Mouse (Mus musculus) fat pad, adult 2 months (tissue): ENCODE measurements at regions not wholly inside any gene's neighbourhood (a gene's known extent, or its start where the extent isn't known, plus 50 kb on each side); places are given as distances from the start of the nearest gene placed in this dataset.
A peak's percentile ranks its signal among the peaks of the same experiment; 100 is the strongest.

Experiments
- DNase-seq: peaks from one replicate; pipeline ENCODE4 v3.0.0-alpha.2; 2011; ENCODE audit warnings: low read depth, low spot score; ENCODE audit errors: extremely low read depth

DNA sequence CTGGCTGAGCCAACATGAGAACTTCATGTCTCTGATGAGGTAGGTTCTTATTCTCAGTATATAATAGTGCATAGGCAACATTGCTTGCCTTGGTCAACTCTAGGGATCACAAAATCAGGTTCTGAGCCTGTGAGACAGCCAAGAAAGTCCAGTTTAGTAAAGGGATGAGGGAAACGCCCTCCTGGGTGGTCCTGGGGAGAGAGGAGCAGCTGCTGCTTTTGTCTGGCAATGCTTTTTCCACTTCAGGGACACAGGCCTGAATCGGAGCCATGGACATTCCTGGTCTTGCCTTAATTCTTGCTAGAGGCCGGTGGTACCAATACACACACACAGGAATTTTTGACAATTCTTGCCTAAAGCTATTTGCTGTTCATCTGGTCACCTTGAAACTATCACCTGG is 169.8 kb downstream of the Plpp3 start:
- no peak for DNase-seq

DNA sequence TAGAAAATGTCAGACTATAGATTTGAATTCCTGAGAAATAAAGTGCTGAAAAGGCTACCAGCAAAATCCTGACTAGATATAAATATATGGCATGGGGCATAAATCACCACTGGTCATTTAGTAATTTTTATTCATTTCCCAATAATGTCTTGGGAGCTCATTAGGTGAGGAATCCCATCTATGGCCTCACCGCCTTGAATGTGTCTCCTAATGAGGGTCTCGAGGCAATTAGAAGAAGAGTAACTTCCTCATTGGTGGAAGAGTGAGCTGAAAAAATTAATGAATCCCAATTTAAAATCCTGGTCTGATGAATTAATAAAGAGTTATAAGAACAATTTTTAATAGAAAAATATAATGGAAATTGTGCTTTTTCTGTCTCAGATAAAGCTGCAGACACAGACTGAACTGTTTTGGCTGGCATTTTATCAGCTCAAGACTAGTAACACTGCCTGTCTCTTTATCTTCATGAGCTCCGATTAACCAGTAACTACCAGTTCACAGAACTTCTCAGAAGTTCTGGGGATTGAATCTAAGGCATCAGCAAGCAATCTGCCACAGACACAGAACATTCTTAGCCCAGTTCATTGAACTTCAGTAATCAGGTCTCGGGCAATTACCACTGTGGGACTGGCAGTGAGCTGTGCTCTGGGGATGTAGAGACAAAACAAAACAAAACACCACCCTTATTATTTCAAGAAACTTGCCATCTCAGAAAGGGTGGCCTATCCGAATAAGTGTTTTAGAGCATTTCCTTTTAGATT is 170.7 kb downstream of the Plpp3 start:
- DNase-seq = no peak

DNA sequence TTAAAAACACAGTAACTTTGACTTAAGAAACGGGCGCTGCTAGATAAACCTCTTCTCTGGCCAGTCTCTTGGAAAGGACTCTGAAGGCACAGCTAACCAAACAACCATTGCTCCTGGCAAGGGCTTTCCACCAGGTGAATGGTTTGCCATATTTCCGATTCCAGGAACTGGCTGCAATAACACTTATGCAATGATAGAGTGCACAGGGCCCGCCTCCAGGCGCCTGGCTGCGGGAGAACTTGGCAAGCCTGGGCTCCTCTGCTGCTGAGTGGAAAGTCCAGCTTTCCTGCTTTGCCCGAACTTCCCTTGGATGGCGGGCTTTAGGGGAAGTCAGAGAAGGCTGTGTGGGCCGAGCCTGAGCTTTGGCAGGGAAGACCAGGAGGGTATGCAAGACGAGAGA is 171.6 kb downstream of the Plpp3 start:
- DNase-seq = peak; percentile 81

DNA sequence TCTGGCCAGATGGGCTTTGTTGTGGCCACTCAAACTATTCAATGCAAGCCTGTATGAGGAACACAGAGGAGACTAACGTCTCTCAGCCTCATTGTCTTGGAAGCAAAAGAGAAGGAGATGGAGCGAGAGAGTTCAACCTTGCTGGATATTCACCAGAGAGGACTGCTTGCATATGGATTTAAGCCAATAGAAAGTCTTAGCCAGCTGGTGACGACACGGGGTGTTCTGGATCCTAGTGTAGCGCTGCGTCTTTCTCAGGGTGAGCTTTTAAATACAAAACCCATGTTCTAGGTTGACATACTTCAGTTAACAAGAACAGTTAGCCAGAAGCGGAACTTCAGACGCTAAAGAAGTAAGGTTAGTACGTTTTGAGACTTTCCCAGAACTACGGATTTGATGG is 174.9 kb downstream of the Plpp3 start:
- no peak for DNase-seq

DNA sequence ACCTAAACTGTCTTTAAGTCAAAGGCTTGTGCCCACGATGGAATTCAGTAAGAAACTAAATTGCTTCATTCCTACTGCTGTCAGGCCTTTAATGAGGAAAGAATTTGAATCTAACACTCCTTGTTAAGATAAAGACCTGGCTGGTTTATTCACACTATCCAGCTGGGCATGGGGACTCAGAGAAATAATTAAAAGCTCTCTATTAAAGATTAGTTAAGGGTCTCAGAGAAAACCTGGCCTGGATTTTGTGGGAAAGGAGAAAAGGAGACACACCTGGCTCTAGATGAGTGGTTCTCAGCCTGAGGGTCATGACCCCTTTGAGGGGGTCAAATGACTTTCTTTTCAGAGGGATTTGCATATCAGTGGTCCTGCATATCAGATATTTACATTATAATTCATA is 178.7 kb downstream of the Plpp3 start:
- DNase-seq = no peak

DNA sequence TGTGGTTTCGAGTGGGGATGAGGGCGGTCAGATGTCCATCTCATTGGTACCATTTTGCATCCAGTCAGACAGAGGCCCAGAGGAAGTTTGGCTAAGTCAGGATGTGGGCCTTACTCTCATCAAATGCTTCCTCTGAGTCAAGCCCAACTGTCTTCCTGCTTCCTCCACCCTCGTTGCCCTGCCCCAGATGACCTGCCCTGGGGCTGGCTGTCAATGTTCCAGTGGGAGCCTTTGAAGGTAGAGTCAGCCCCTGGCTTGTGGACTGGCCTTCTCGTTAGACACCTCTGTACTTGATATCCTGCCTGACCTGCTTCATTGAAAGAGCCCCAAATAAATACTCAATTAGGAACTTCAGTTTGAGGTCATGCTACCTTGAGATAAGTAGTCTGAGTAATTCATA is 179.4 kb downstream of the Plpp3 start:
- no peak for DNase-seq

DNA sequence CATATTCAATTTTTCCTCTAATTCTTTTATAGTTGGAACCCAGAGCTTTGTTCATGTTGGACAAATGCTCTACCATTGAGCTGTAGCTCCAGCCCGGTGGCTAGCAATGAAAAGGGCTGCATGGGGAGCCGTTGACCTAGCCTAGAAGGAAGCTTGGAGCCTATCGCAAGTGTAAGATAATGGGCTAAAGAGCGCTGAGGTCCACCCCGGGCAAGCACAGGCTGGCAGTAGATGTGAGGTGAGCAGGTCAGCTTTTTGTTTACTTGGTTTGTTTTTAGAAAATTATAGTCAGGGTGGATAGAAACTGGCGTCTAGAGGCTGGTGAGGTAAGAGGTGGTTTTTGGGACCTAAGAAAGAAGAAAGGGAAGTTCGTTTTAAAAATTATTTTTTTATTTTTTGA is 181.0 kb downstream of the Plpp3 start:
- no peak for DNase-seq

DNA sequence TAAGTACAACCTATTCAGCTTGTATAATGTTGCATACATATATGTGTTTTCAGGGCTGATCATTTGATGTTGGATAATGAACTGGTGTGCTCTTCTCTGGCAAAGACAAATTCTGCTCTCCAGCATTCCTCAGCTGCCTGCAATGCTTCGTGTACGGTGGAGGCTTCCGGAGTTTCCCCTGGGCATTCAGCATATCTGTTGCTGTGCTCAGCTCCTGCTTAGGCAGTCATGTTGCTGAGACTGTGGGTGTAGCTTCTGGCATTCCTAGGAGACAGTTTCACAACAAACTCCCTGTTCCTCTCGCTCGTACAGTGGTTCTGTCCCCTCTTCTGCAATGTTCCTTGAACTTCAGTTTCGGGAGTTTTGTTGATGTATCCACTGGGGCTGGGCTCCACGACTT is 181.7 kb downstream of the Plpp3 start:
- DNase-seq = no peak

DNA sequence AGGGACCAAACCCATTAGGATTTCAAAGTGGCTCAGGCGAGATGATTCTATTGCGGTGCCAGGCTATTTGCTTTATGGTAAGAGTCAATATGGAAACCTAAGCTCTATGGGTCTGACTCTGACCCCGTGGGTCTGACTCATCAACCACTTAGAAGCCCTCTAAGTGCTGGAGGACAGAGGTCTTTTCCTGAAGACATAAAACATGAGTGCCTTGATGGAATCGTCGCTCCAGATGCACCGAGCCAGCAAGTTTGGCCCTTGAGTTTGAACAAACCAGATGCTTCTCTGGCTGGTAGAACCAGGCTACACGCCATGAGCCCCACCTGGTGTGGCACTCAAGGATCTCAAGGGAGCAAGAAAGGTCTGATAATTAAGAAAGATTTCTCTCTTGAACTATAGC is 184.1 kb downstream of the Plpp3 start:
- DNase-seq = no peak

DNA sequence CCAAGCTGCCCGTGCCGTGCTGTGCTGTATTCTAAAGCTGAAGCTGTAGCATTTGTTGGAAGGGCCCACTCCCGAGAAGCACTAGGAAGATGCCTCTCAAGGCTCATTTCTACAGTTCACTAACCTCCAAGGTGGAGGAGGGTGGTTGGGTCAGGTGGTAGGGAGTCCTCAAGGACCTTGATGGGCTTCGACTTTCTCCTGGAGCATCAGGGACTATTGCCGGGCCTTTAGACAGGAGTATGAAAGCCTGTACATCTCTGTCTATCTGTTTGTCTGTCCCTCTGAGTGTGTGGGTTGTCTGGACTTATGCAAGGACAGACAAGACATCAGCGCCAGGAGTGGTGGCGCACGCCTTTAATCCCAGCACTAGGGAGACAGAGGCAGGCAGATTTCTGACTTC is 189.7 kb downstream of the Plpp3 start:
- no peak for DNase-seq

DNA sequence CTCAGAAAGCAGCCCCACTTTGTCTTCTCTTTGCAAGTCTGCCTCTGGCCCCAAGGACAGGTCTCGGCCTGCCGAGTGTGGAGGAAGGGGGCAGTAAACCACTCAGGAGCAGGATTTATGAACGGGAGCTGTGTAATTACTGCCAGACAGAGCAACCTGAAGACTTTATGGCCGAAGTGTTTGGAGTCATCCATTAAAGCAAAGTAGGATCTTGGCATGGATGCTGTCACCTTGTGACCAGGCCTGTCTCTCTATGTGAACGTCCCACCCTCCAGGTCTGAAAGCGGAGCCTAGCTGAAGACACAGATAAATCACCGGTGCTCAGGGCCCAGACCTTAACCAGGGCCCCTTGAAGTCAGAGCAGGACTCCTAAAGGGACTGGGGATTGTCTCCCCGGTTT is 190.8 kb downstream of the Plpp3 start:
- DNase-seq = no peak

DNA sequence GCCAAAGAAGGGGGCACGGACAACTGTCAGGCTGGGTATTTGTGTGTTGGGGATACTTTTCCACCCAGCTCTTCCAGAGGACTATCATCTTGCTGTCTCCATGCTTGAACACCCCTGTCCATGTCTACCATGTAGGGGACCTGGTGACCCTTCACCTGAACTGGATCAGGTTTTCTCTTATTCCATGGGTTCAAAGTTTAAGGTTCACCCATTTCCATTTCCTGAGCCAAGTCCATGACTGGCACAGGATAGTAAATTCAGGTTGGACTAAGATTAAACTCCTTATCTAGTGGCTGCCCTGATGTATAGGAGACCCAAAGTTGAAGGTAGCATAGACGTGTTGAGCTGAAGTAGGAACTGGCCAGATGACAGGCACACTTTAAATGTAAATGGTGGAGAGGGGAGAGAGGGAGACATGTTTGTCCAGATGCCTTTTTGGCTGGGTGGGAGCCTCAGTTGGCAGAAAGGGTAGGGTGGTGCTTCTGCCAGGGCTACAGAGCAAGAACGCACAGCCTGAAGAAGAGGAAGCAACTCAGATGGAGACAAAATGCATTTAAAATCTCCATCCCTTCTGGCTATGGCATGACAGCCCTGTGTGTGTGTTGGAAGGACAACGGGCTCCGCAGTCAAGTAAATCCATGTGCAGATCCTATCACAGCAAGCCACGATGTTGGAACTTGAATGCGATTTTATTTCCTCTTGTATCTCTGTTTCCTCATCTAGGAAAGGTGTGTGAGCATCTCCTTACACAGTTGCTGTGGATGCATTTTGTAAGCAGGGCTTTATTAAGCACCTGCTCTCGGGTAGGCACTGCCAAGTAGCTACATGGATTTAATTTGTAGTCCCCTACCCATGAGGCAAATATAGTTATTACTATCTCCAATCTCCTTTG is 192.4 kb downstream of the Plpp3 start:
- DNase-seq = peak; percentile 89

DNA sequence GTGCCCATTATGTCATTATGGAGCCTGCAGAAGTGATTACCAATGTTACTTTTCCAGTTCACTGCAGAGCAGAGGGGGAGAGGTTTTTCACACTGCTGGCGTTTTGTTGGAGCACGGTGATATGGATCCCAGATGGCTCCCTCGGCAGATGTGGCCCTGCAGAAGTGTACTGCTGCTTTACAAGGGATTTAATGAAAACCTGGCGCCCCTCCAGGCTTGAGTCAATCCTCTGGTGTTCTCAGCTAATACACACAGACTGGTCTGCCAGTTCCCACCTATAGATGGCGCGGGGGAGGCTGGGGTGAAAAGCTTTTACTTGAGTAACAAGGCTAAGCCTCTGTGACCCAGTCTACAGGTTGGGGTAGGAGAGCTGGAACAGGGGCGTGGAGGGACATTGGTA is 195.2 kb downstream of the Plpp3 start:
- DNase-seq = no peak

DNA sequence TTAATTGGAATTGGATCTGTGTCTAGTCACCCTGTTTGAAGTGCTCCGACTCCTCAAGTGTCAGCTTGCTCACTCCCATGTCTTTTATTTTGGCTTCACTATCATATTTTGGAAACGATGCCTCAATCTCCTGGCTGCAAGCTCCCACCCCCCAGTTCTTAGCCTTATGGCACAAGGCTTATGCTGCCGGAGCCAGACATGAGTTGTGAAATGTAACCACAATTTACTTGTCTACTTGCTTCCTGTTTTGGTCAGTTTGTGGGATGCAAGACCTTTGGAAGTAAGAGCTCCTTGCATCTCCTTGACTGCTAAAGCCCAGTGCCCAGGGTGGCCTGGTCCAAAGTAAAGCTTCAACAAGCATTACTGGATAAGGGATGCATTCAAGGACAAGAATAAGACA is 195.8 kb downstream of the Plpp3 start:
- DNase-seq = no peak

DNA sequence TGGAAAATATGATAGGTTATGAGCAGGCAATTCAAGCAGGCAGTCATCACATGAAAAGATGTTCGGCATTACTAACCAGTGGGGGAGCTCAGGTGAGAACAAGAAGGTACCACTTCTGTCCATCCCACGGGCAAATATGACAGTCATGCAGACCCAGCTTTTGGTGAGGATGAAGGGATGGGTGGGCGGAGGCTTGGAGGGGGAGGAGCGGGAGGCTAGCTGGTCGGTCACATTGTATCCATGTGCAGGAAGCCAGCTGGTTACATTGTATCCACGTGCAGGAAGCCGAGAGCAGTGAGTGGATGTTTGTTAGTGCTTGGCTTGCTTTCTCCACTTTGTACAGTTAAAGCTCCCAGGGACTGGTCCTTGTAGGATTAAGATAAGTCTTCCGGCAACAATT is 196.9 kb downstream of the Plpp3 start:
- no peak for DNase-seq

DNA sequence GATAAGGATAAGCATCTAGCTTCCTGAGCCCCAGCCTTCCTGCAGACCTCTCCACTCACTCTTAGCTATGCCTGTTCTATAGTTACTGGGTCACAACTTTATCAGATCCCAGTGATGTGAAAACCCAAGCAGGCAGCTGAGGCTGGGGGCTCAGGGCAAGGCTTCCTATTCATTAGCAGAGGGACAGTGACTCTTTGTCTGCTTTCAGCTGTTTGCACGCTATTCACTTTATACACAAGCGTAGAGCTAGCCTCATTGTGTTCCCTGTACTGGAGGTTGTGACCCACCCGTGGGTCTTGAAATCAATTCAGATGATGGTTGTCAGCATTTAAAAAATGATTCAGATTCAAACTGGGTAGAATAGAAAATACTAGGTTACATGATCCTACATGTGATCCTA is 199.5 kb downstream of the Plpp3 start:
- DNase-seq = no peak

DNA sequence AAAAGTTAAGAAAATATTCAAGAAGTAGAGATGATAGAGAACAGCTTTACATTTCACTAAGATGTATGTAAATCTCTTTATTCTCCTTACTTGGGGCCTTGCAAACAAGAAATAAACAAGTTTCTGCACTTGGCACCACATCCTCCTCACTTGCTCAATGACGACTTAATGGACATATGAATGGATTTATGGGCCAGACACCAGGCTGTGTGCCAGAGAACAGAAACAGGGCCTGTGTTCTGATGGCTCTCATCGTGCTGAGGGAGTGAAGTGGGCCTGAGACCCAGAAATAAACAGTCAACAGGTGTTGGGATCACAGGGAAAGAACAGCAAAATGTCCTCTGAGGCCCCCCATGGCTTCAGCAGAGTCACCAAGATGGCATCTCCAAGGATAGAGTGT is 201.6 kb downstream of the Plpp3 start:
- no peak for DNase-seq

DNA sequence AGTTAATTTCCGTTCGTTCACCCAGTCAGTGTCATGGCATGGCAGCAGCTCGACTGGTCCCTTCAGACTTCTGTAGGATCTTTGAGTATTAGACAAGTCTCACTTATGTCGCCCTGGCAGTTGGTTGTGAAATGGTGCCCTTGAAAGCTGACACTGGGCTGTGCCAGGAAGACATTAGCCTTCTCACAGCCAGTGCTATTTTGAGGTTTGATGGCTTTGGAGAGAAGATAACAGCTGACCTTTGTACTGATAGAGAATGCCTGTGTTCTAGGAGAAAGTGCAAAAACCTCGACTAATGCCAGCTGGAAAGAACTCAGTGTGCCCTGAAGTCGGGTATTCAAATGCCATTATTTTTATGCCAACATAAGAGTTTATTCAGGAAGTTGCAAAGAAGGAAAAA is 207.3 kb downstream of the Plpp3 start:
- DNase-seq = no peak

DNA sequence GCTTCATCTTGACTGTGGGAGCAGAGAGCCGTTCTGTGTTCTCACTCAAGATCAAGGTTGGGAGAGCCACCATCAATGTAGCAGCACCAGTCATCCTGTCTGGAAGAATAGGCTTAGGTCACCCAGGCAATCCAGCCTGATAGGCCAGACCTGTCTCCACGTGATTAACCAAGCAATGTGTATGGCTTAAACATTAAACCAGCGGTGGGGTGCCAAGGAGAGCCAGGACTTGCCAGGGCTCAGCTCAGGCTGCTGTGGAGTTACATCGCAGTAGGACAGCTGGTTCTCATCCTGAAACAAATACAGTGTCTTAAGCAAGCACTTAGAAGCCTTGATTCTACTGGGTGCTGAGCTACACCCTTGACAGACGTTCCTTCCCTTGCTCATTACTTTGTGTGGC is 207.9 kb downstream of the Plpp3 start:
- DNase-seq = no peak

DNA sequence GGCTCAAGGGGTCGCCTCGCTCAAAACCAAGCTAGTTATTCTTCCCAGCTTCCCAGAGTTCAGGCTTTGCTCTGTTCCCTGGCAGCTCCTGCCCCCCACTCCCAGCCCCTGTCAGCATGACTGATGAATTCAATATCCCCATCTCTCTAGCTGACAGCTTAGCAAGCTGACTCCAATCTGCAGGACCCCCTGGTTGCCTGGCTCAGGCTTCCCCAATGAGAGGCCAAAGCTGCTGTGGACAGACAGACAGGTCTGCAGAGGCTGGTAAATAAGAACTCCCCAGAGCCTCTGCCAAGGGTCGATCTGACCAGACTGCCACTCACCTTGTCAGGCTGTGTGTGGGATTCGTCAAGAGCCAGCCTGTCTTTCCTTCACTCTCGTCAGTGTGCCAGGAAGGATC is 219.4 kb downstream of the Plpp3 start:
- no peak for DNase-seq

DNA sequence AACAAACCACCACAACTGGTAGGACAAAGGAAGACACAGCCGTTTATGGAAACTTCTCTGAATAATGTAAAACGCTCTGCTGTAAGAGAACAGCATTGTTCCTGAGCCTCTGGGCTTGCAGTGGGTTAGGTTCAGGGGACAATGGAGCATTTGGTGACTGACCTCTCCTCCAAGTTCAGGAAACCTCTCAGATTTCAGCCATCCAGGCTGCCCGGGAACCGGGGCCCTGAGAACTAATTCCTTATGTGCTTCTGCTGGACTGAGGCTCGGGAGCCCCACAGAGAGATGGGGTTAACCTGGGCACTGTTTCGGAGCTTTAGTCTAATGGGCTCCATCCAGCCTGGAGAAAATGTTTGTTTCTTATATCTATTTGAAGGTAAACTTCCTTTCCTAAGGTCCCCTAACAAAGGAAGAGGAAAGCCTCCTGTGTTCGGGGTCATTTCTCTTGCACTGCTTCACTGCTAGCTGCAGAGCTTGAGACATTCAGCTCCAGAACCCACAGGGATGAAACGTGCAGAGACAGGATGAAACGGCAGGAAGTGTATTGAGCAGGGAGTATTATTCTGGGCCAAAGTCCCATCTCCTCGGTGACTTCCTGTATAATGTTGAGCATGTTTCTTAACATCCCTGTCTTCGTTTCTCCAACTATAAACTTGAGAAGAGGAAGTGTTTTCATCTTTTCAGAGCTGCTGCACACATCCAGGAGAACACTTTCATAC is 220.5 kb downstream of the Plpp3 start:
- DNase-seq = no peak

DNA sequence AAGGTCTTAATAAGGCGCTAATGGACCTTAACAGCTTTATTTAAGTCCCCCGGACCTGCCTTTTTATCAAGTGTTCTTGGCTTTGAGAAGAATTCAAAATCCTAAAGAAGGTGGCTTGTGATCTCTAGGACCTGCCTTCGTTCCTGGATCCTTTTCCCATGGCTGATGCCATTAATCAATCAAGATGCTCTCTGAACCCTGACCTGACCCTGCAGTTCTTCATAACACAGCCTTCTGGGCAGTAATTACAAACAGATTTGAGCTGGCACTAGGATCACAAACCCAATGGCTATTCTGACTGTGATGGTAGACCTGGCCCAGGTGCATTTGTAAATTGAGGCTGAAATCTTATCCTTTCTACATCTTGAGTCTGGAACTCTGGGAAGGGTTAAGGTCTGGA is 227.7 kb downstream of the Plpp3 start:
- DNase-seq = no peak
